Mouse (Mus musculus): ENCODE measurements at regions not wholly inside any gene's neighbourhood (a gene's known extent, or its start where the extent isn't known, plus 50 kb on each side); places are given as distances from the start of the nearest gene placed in this dataset.
"Not testable (repeated sequence)": the region's sequence is repeated elsewhere in the genome, so short reads cannot be mapped to it uniquely, and the experiment has no call there.

DNA sequence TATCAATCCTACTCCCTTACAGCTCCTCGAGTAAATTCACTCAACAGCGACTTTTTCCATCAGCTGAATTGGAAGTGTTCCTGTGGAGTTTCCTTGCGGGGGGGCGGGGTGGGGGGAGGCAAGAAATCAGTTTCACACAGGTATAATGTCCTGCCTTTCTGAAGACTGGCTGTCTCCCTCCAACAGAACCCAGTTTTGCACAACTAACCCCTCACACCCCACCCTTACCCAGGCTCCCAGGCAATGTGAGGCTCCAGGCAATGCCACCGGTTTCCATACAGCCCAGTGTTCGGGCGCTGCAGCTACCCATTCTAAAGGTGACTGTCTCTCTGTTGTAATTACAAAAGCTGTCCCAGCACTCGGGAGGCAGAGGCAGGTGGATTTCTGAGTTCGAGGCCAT lies 95.1 kb upstream of the Map3k1 start:
- Histone ChIP-seq H3K27ac (ENCODE audit: insufficient read depth, low read length) (no peak overlapping the region), H3K4me1 (ENCODE audit: control insufficient read depth, insufficient read depth, low read length) (0 out of 2 replicates have a peak, but pooled peaks cover 2% of the 10 kb centered on the region), H3K4me3 (ENCODE audit: insufficient read depth, low read length) (no peak overlapping the region)
- TF ChIP-seq CTCF (IDR thresholded peaks at IDR 0.05; ENCODE audit: borderline replicate concordance, insufficient read depth, low read length) (no peak), POLR2A (IDR thresholded peaks at IDR 0.05; ENCODE audit: low read depth, low read length) (no peak)

DNA sequence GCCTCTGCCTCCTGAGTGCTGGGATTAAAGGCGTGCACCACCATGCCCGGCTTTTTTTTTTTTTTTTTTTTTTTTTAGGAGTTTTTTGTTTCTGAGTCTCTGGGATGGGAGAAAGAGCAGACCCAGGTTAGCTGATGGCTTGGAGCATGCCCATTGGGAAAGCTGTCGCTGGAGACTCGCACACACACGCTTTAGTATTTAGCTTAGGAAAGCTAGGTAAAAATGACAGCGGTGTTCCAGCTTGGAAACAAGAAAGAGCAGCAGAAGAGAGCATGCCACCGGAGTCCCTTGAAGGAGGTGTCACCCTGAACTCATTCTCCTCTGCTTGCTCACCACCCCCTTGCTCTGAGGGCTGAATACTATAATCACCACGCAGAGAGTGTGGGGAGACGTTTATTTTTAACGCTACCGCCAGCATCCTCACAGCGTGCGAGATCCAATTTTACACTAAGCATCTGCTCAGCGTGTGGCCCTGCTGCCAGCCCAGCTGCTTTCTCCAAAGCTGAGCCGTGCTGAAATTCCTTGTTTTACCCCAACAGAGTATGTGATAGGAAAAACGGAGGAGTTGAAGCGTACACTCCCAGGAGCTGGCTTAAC lies 95.9 kb upstream of the Map3k1 start:
- no peak overlapping the region for H3K4me3 ChIP-seq (ENCODE audit: insufficient read depth, low read length)
- H3K4me1 ChIP-seq (ENCODE audit: control insufficient read depth, insufficient read depth, low read length), result 0 out of 2 replicates have a peak, but pooled peaks cover 2% of the 10 kb centered on the region
- TF ChIP-seq CTCF (IDR thresholded peaks at IDR 0.05; ENCODE audit: borderline replicate concordance, insufficient read depth, low read length), result no peak
- no peak overlapping the region for H3K27ac ChIP-seq (ENCODE audit: insufficient read depth, low read length)

DNA sequence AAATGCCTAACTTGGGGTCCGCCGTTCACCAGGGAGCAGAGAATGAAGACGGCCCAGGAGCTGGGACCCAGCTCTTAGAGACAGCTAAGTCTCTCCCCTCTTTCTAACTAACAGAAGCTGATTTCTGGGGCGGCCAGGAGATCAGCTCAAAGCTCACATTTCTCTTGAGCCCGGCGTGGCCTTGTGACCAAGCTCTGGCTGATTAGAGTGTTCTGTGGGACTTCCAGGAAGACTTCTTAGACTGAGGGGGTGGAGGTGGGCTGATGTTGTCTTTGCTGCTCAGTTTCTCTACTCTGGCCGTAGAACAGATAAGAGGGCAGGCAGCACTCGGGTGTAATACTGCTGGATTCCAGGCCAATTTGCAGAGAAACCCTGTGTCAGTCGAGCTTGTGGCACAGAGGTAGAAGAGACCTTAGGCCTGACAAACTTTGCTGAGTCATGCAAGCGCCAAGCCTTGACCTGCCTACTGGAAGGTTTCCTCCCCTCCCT lies 96.5 kb upstream of the Map3k1 start:
- H3K4me3 ChIP-seq (ENCODE audit: insufficient read depth, low read length), result no peak overlapping the region
- TF ChIP-seq POLR2A (IDR thresholded peaks at IDR 0.05; ENCODE audit: low read depth, low read length), result no peak
- no peak for TF ChIP-seq CTCF (IDR thresholded peaks at IDR 0.05; ENCODE audit: borderline replicate concordance, insufficient read depth, low read length)
- no peak overlapping the region for H3K27ac ChIP-seq (ENCODE audit: insufficient read depth, low read length)
- H3K4me1 ChIP-seq (ENCODE audit: control insufficient read depth, insufficient read depth, low read length), result 0 out of 2 replicates have a peak, but pooled peaks cover 2% of the 10 kb centered on the region

DNA sequence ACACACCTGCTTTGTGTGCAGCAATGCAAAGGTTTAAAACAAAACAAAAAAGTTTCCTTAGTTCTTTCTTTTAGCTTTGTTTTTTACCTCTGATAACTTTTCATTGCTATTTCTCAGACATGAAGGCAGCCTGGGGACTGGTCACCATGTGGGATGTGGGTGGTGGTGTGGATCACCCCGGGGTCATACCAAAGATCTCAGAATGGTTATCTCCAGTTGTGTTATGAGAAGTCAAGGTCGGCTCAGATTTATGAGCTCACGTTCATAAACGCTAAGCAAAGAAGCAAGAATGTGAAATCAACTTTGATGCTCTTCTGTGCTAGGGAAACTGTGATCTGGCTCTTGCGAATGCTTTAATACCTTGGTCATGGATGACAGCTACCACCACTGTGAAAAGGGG lies 102.3 kb upstream of the Map3k1 start:
- Histone ChIP-seq H3K27ac (ENCODE audit: insufficient read depth, low read length) (no peak overlapping the region), H3K4me3 (ENCODE audit: insufficient read depth, low read length) (no peak overlapping the region), H3K4me1 (ENCODE audit: control insufficient read depth, insufficient read depth, low read length) (no peaks in the 10 kb centered on the region)
- TF ChIP-seq POLR2A (IDR thresholded peaks at IDR 0.05; ENCODE audit: low read depth, low read length), result no peak
- no peak for TF ChIP-seq CTCF (IDR thresholded peaks at IDR 0.05; ENCODE audit: borderline replicate concordance, insufficient read depth, low read length)

DNA sequence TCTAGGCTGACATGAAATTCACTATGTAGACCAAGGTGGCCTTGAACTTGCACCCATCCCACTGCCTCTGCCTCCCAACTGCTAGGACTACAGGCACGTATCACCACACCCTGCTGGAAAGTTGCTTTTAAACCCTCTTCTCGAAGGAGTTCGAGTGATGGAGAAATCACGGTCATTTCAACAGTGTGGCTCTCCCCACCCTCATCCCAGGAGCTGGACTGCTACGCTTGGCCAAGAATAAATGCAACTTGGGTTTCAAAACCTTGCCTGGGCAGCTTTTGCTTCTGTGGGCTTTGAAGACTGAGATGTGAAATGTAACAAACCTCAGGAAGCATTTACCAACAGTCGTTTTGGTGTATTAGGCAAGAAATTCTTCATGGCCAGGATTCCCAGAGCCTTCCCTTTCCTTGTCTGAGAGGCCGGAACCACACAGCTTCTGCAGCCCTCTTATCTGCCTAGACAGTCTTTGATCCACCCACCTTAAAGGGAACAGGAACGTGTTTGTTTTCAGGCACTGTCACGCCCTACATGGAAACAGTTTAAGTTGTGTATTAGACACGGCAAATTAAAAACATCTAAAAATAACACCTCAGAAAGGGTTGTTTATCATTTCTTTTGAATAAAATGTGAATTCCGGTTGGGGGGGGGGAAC lies 103.0 kb upstream of the Map3k1 start:
- no peaks in the 10 kb centered on the region for H3K4me1 ChIP-seq (ENCODE audit: control insufficient read depth, insufficient read depth, low read length)
- no peak overlapping the region for H3K27ac ChIP-seq (ENCODE audit: insufficient read depth, low read length)
- no peak overlapping the region for H3K4me3 ChIP-seq (ENCODE audit: insufficient read depth, low read length)
- TF ChIP-seq POLR2A (IDR thresholded peaks at IDR 0.05; ENCODE audit: low read depth, low read length), result no peak
- TF ChIP-seq CTCF (IDR thresholded peaks at IDR 0.05; ENCODE audit: borderline replicate concordance, insufficient read depth, low read length), result no peak

DNA sequence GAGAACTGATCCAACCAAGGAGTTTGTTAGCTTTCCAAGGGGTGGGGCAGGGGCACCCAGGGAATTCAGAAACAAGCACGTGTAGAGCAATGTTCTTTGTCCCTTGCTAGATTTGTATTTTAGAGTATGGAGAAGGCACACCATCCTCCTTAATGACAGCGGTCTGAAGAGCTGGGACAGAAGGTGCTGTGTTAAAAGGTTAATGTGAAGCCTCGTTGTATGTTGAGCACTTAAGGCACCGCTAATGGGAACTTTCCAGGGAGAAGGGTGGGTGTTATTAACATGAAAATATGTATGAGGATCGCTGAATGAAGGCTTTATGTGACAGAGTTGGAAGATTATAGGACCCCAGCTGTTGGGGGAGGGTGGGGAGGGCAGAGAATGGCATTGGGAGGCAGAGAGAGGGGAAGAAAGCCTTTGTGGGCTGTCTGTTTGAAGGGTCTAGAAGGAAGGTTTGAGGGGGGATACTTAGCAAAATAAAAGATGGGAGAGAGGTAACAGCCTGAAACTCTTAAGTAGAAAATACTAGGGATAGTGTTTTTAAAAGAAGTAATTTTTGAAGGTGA lies 105.6 kb upstream of the Map3k1 start:
- Histone ChIP-seq H3K4me3 (ENCODE audit: insufficient read depth, low read length) (no peak overlapping the region), H3K4me1 (ENCODE audit: control insufficient read depth, insufficient read depth, low read length) (no peaks in the 10 kb centered on the region), H3K27ac (ENCODE audit: insufficient read depth, low read length) (no peak overlapping the region)
- TF ChIP-seq CTCF (IDR thresholded peaks at IDR 0.05; ENCODE audit: borderline replicate concordance, insufficient read depth, low read length) (no peak), POLR2A (IDR thresholded peaks at IDR 0.05; ENCODE audit: low read depth, low read length) (no peak)

DNA sequence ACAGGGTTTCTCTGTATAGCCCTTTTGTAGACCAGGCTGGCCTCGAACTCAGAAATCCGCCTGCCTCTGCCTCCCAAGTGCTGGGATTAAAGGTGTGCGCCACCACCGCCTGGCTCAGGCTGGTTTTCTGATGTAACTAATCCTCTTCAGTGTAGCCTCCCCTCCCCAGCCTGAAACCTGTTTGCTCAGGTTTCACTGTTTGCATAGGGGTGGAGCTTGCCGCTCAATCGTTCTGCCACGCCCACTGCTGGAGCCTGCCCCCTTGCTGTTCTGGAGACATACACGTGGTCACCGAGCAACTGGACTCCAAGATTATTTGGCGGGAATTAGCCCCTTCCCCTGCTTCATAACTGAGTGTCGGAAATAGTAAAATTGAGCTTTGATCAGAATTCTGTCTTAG lies 110.6 kb upstream of the Map3k1 start:
- not testable (repeated sequence) for H3K27ac ChIP-seq (ENCODE audit: insufficient read depth, low read length); H3K4me3 ChIP-seq (ENCODE audit: insufficient read depth, low read length); H3K4me1 ChIP-seq (ENCODE audit: control insufficient read depth, insufficient read depth, low read length)

DNA sequence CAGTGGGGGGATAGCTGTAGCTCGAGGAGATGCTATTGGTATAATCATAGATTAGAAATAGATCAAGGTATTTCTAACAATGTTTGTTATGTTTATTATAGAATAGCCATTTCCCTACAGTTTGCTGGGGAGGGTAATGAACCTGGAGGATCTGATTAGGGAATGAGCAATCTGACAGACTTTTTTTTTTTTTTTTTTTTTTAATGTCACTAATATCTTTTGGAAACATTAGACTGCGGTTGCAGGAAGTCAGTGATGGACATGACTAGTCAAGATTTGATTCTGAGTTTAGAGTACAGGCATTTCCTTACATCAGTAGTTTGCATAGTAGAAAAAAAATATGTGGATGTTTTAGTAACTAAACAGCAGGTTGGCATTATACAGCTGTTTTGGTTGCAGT lies 111.7 kb upstream of the Map3k1 start:
- H3K27ac ChIP-seq (ENCODE audit: insufficient read depth, low read length), result no peak overlapping the region
- no peak for TF ChIP-seq CTCF (IDR thresholded peaks at IDR 0.05; ENCODE audit: borderline replicate concordance, insufficient read depth, low read length)
- no peak for TF ChIP-seq POLR2A (IDR thresholded peaks at IDR 0.05; ENCODE audit: low read depth, low read length)
- H3K4me1 ChIP-seq (ENCODE audit: control insufficient read depth, insufficient read depth, low read length), result no peaks in the 10 kb centered on the region

DNA sequence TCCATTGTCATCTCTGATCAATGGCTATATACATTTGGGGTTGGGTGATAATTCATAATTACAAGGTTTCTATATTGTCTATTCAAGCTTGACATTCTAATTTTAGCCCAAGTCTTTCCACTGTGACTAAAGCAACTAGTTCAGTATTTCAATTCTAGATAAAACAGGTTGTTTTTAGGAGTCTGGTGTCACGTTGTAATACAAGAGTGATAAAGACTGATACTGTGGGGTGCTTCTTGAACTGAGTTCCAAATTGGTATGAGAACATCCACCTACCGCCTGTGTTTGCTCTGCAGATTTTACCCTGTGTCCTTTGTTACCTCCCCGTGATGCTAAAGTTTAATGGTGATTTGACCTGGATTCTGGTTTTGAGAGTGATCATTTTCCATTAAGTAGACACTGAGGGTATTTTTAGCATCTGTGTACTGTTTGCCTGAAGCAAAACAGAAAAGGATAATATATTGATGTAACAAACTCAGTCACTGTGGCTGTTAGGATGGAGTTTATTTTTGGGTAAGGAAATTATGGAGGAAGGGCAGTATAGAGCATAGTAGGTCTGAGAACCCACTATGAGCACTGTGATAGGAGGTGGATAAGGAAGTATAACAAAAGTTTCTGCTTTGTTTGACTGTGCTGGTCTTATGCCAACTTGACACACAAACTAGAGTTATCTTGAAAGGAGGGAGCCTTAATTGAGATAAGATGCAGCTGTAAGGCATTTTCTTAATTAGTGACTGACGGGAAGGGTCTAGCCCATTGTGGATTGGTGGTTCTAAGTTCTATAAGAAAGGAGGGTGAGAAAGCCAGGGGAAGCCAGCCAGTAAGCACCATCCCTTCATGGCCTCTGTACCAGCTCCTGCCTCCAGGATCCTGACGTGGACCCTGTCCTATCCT lies 112.6 kb upstream of the Map3k1 start:
- H3K27ac ChIP-seq (ENCODE audit: insufficient read depth, low read length), result no peak overlapping the region
- TF ChIP-seq CTCF (IDR thresholded peaks at IDR 0.05; ENCODE audit: borderline replicate concordance, insufficient read depth, low read length) (no peak), POLR2A (IDR thresholded peaks at IDR 0.05; ENCODE audit: low read depth, low read length) (no peak)
- H3K4me1 ChIP-seq (ENCODE audit: control insufficient read depth, insufficient read depth, low read length), result no peaks in the 10 kb centered on the region
- no peak overlapping the region for H3K4me3 ChIP-seq (ENCODE audit: insufficient read depth, low read length)

More for the DNA sequence above, 111.7 kb upstream of the Map3k1 start:
- H3K4me3 ChIP-seq (ENCODE audit: insufficient read depth, low read length), result no peak overlapping the region

Measured in embryonic fibroblast, embryonic 13.5 days (primary cell).